Mouse (Mus musculus): ENCODE measurements around the gene Tgfa. TPM values are rescaled to one million over a fixed set of nuclear protein-coding genes. Genes with fewer than 3 reads are reported as not detected.

The Tgfa gene
- polyA plus RNA-seq (2015; fragmentation: Nextera tagmentation; extraction: Ambion mirVana), result 7.2 and 8.7 TPM in 2 replicates

GRCm38 (mm10) chr6:86194941-86195932, at the start of gene Tgfa:
Gene Tgfa, plus strand, starts transcription at chr6:86195223.
- Histone ChIP-seq H3K9me3 (replicated peaks) (no peaks in the 10 kb centered on the region), H3K36me3 (no peaks in the 10 kb centered on the region), H3K27me3 (peaks cover 19% of the 10 kb centered on the region), H3K27ac (peak within 1 kb of the TSS; percentile 83), H3K9ac (peak within 1 kb of the TSS; percentile 61), H3K4me2 (peak within 1 kb of the TSS; percentile 95), H3K4me1 (peaks cover 43% of the 10 kb centered on the region), H3K4me3 (replicated peaks) (peak within 1 kb of the TSS; percentile 74)
- WGBS, result under 1% methylated on average over 91 of the region's 97 CpGs
- ATAC-seq (replicated peaks; ENCODE audit: low FRiP score), result peak; percentile 90

DNA sequence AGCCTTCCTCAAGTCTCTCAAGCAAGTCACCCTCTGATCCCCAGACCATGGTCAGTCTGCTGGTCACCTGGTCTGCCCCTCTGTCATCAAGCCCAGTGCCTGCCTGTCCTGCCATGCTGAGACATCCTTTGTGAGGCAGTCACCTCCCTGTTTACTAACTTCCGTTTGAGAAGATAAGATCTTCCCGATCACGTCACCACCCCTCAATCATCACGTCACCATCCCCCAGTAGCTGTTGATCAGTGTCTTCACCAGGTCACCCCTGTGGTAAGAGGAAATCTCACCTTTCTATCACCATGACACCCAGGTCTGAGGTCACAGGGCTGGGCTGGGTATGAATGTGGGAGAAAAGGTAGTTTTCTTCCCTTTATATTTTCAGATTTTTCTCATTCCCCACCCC, 46.5 kb upstream of the Tgfa start:
- H3K4me2 ChIP-seq, result no peak overlapping the region
- no peaks in the 10 kb centered on the region for H3K36me3 ChIP-seq
- no peak overlapping the region for H3K4me3 ChIP-seq (replicated peaks)
- H3K27me3 ChIP-seq, result no peaks in the 10 kb centered on the region
- no peak for ATAC-seq (replicated peaks; ENCODE audit: low FRiP score)
- 46% methylated on average over 4 of the region's 4 CpGs for WGBS
- H3K4me1 ChIP-seq, result no peaks in the 10 kb centered on the region
- H3K27ac ChIP-seq, result no peak overlapping the region
- H3K9me3 ChIP-seq (replicated peaks), result no peaks in the 10 kb centered on the region
- no peak overlapping the region for H3K9ac ChIP-seq

DNA sequence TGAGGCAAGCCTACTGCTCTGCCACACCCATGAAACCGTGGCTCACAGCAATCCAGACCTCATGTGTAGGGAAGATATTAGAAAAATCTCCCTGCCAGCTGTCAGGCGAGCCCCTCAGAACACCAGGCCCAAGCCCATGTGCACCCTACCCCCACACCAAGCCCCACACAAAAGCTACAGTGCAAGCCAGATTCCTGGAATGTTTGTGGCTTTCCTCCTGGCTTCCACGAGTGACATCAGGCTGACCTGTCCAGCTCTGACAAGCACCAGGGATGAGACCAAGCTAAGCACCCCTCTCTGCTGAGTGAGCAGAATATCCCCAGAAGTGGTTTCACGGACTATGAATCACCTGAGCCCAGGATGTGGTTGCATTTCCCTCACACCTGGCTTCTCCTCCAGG, 46.0 kb upstream of the Tgfa start:
- no peaks in the 10 kb centered on the region for H3K27me3 ChIP-seq
- no peak for ATAC-seq (replicated peaks; ENCODE audit: low FRiP score)
- H3K9me3 ChIP-seq (replicated peaks), result no peaks in the 10 kb centered on the region
- H3K4me2 ChIP-seq, result no peak overlapping the region
- no peaks in the 10 kb centered on the region for H3K36me3 ChIP-seq
- no peak overlapping the region for H3K27ac ChIP-seq
- no peak overlapping the region for H3K9ac ChIP-seq
- WGBS, result 65% methylated on average over 4 of the region's 4 CpGs
- H3K4me1 ChIP-seq, result no peaks in the 10 kb centered on the region
- H3K4me3 ChIP-seq (replicated peaks), result no peak overlapping the region

GRCm38 (mm10) chr6:86152676-86153075, 42.3 kb upstream of the Tgfa start:
- Histone ChIP-seq H3K4me1 (peaks cover 6% of the 10 kb centered on the region; the same call in 1 of the 2 replicates), H3K4me2 (no peak overlapping the region), H3K4me3 (replicated peaks) (no peak overlapping the region), H3K9ac (no peak overlapping the region), H3K27me3 (no peaks in the 10 kb centered on the region; the same call in 1 of the 2 replicates), H3K9me3 (replicated peaks) (no peaks in the 10 kb centered on the region), H3K27ac (no peak overlapping the region), H3K36me3 (no peaks in the 10 kb centered on the region)
- 91% methylated on average over 7 of the region's 7 CpGs for WGBS
- ATAC-seq (replicated peaks; ENCODE audit: low FRiP score), result no peak

DNA sequence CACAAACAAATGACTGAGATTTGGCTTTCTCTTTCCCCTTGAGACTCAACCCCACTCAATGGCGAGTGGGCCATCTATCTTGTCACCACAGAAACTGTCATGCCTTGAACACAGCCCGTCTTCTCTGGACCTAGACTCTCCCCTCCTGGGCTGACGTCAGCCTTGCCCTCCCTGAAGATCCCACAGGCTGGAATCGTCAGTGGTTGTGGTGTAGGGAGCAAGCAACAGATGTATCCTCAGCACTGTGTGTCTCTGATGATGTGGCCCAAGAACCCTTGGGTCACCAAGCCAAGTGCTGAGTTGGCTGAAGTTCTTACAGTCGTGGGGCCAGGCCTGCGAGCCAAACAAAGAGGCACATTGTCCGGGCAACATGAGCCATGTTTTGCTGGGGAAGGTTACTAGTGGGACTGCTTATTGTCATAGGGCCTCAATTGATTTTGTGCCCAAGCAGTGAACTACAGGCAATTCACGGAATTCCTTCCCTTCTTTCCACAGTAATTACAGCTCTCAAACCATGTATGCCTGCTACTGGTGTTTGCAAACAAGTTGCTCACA, 41.5 kb upstream of the Tgfa start:
- no peak for ATAC-seq (replicated peaks; ENCODE audit: low FRiP score)
- Histone ChIP-seq H3K4me3 (replicated peaks) (no peak overlapping the region), H3K4me1 (peaks cover 6% of the 10 kb centered on the region; the same call in 1 of the 2 replicates), H3K9me3 (replicated peaks) (no peaks in the 10 kb centered on the region), H3K9ac (no peak overlapping the region), H3K27me3 (no peaks in the 10 kb centered on the region; the same call in 1 of the 2 replicates), H3K27ac (no peak overlapping the region), H3K4me2 (no peak overlapping the region), H3K36me3 (no peaks in the 10 kb centered on the region)
- whole genome bisulfite sequencing, result 70% methylated on average over 8 of the region's 8 CpGs

GRCm38 (mm10) chr6:86154006-86154405, 41.0 kb upstream of the Tgfa start:
- H3K9me3 ChIP-seq (replicated peaks), result no peaks in the 10 kb centered on the region
- no peaks in the 10 kb centered on the region; the same call in 1 of the 2 replicates for H3K27me3 ChIP-seq
- H3K27ac ChIP-seq, result no peak overlapping the region
- no peak overlapping the region for H3K4me3 ChIP-seq (replicated peaks)
- no peak overlapping the region for H3K9ac ChIP-seq
- WGBS, result 87% methylated on average over 5 of the region's 5 CpGs
- no peak overlapping the region for H3K4me2 ChIP-seq
- H3K4me1 ChIP-seq, result peaks cover 6% of the 10 kb centered on the region; the same call in 1 of the 2 replicates
- no peak for ATAC-seq (replicated peaks; ENCODE audit: low FRiP score)
- no peaks in the 10 kb centered on the region for H3K36me3 ChIP-seq

- H3K27ac ChIP-seq, result no peak overlapping the region
- no peak overlapping the region for H3K9ac ChIP-seq
- H3K4me3 ChIP-seq (replicated peaks), result no peak overlapping the region
- H3K27me3 ChIP-seq, result no peaks in the 10 kb centered on the region; the same call in 1 of the 2 replicates
- WGBS, result 73% methylated on average over 2 of the region's 2 CpGs
- no peak overlapping the region for H3K4me2 ChIP-seq
- no peaks in the 10 kb centered on the region for H3K9me3 ChIP-seq (replicated peaks)
- ATAC-seq (replicated peaks; ENCODE audit: low FRiP score), result no peak
- no peaks in the 10 kb centered on the region for H3K36me3 ChIP-seq
- peaks cover 6% of the 10 kb centered on the region; the same call in 1 of the 2 replicates for H3K4me1 ChIP-seq
Measured at GRCm38 (mm10) chr6:86154481-86154880, 40.5 kb upstream of the Tgfa start.

- no peak overlapping the region for H3K4me3 ChIP-seq (replicated peaks)
- H3K27ac ChIP-seq, result no peak overlapping the region
- peaks cover 6% of the 10 kb centered on the region; the same call in 1 of the 2 replicates for H3K4me1 ChIP-seq
- H3K4me2 ChIP-seq, result no peak overlapping the region
- no peak overlapping the region for H3K9ac ChIP-seq
- H3K36me3 ChIP-seq, result no peaks in the 10 kb centered on the region
- H3K9me3 ChIP-seq (replicated peaks), result no peaks in the 10 kb centered on the region
- H3K27me3 ChIP-seq, result no peaks in the 10 kb centered on the region; the same call in 1 of the 2 replicates
- no peak for ATAC-seq (replicated peaks; ENCODE audit: low FRiP score)
- WGBS, result 69% methylated on average over 17 of the region's 17 CpGs
Measured at GRCm38 (mm10) chr6:86157253-86158234, 37.5 kb upstream of the Tgfa start.

GRCm38 (mm10) chr6:86160878-86161277, 34.1 kb upstream of the Tgfa start:
- no peak overlapping the region for H3K4me3 ChIP-seq (replicated peaks)
- H3K9ac ChIP-seq, result no peak overlapping the region
- 40% methylated on average over 3 of the region's 3 CpGs for WGBS
- peaks cover 6% of the 10 kb centered on the region; the same call in 1 of the 2 replicates for H3K4me1 ChIP-seq
- no peak for ATAC-seq (replicated peaks; ENCODE audit: low FRiP score)
- no peaks in the 10 kb centered on the region for H3K27me3 ChIP-seq
- no peaks in the 10 kb centered on the region for H3K36me3 ChIP-seq
- H3K9me3 ChIP-seq (replicated peaks), result no peaks in the 10 kb centered on the region
- H3K27ac ChIP-seq, result no peak overlapping the region
- no peak overlapping the region for H3K4me2 ChIP-seq

- ATAC-seq (replicated peaks; ENCODE audit: low FRiP score), result no peak
- Histone ChIP-seq H3K36me3 (no peaks in the 10 kb centered on the region), H3K9ac (no peak overlapping the region), H3K27ac (no peak overlapping the region), H3K27me3 (no peaks in the 10 kb centered on the region; the same call in 1 of the 2 replicates), H3K4me1 (peaks cover 6% of the 10 kb centered on the region; the same call in 1 of the 2 replicates), H3K4me2 (no peak overlapping the region), H3K4me3 (replicated peaks) (no peak overlapping the region), H3K9me3 (replicated peaks) (no peaks in the 10 kb centered on the region)
- WGBS, result 26% methylated on average over 7 of the region's 7 CpGs
Measured at GRCm38 (mm10) chr6:86161586-86161985, 33.4 kb upstream of the Tgfa start.

GRCm38 (mm10) chr6:86164028-86164427, 31.0 kb upstream of the Tgfa start:
- Histone ChIP-seq H3K9me3 (replicated peaks) (no peaks in the 10 kb centered on the region), H3K4me1 (peaks cover 6% of the 10 kb centered on the region), H3K9ac (no peak overlapping the region), H3K36me3 (no peaks in the 10 kb centered on the region), H3K4me3 (replicated peaks) (no peak overlapping the region), H3K27ac (no peak overlapping the region), H3K27me3 (no peaks in the 10 kb centered on the region; the same call in 1 of the 2 replicates), H3K4me2 (no peak overlapping the region)
- no peak for ATAC-seq (replicated peaks; ENCODE audit: low FRiP score)
- WGBS, result 65% methylated on average over 3 of the region's 3 CpGs
